Mouse (Mus musculus) embryo, embryonic 11 days (tissue): ENCODE measurements around the gene Adprhl1.

Experiments
- DNase-seq: peaks from one replicate; pipeline ENCODE4 v3.0.0-alpha.2; 2015

The Adprhl1 gene

DNA sequence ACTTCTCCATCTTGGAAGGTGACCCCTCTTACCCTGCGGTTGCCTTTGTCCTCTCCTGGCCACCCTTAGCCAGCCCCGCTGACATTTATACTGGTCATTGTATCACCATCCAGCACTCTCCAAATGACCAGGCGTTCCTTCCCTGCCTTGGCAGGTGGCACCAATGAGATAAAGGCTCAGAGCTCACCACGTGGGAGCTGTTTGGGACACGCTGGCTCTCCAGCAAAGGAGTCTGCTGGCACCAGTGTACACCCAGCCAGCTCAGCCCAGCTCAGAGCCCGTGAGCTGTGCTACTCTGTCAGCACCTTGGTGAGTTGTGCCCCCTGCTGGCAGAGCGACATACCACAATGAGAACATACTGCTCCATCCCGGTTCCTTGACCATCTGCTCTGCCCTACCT lies at the start of gene Adprhl1:
Adprhl1 (minus strand) TSS at position 144 of the 400 bp plus-strand sequence.
- DNase-seq, result peak; percentile 78

- DNase-seq, result no peak
Measured at GRCm38 (mm10) chr8:13301036-13301435, 47.1 kb upstream of the Adprhl1 start.

DNA sequence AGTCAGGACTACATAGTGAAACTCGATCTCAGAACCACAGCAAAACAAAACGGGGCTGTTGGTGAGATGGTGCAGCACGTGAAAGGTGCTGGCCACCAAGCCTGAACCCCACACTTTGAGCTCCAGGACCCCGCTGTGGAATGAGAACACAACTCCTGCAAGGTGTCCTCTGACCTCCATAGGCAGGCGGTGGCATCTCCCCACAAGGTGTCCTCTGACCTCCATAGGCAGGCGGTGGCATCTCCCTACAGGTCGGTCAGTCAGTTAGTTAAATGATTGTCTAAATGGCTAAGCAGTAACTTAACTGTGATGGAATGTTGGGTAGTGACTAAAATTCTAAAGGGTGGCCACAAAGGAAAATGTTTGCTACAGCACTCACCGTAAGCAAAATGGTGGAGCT lies 45.6 kb upstream of the Adprhl1 start:
- DNase-seq, result no peak

GRCm38 (mm10) chr8:13293677-13294470 lies 39.9 kb upstream of the Adprhl1 start:
- DNase-seq, result no peak

GRCm38 (mm10) chr8:13292364-13292763 lies 38.4 kb upstream of the Adprhl1 start:
- peak; percentile 74 for DNase-seq

- no peak for DNase-seq
Measured at GRCm38 (mm10) chr8:13288646-13289045, 34.7 kb upstream of the Adprhl1 start.

- DNase-seq, result peak; percentile 98
Measured at GRCm38 (mm10) chr8:13287692-13288623, 34.0 kb upstream of the Adprhl1 start, which contains the start of the genes Dcun1d2 and Tmco3. Gene Dcun1d2 (minus strand): TSS chr8:13288131. Gene Tmco3 (plus strand): TSS chr8:13288190.

- DNase-seq, result peak; percentile 88
Measured at GRCm38 (mm10) chr8:13287304-13287691, 33.3 kb upstream of the Adprhl1 start.

DNA sequence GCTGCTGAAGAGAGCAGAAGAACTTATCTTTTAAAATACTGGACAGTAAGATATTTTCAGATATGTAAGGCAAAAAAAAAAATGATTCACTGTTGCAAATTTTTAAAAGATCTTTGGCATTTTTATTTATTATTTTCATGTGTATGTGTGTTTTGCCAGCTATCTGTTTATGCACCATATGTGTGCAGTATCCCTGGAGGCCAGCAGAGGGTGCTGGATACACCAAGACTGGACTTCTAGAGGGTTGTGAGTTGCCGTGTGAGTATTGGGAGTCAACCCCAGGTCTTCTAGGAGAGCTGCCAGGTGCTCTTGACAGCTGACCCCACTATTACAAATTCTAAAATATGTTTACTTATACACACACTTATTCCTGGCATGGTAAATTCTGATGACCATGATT lies 29.2 kb upstream of the Adprhl1 start:
- no peak for DNase-seq

DNA sequence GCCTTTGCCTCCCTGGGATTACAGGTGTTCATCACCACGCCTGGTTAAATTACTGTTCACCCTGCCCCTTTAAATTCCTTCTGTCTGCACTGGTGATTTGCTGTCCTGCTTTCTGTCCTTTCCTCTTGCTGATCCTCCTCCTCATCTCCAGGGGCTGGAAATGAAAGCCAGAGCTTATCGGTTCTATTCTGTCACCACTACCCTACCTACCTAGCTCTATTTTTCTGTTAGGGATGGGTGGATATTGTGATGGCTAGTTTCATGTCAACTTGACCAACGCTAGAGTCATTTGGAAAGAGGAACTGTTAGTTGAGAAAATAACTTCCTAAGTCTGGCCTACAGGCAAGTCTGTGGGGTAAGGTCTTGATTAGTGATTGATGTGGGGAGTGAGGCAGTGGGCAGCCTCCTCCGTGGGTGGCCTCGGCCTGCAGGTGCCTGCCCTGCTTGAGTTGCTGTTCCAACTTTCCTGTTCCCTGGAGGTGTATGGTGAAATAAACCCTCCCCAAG lies 23.0 kb upstream of the Adprhl1 start:
- no peak for DNase-seq

DNA sequence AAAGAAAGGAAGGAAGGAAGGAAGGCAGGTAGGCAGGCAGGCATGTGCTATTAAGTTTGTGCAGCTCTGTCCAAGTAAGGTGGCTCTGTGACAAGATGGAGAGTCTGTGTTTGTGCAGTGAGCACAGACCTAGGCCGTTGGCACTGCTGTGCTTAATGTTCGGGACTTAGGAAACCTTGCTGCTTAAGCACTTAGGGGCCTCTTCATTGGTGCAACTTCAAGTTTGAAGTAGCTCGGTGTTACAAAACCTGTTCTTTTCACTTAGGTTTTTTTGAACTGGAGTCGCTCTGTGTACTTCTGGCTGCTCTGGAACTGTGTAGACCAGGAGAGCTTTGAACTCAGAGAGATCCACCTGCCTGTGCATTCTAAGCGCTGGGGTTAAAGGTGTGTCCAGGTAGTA lies 18.9 kb upstream of the Adprhl1 start:
- DNase-seq, result no peak

- no peak for DNase-seq
Measured at GRCm38 (mm10) chr8:13267566-13267965, 13.6 kb upstream of the Adprhl1 start.

- DNase-seq, result no peak
Measured at GRCm38 (mm10) chr8:13263376-13263775, 9.4 kb upstream of the Adprhl1 start.

DNA sequence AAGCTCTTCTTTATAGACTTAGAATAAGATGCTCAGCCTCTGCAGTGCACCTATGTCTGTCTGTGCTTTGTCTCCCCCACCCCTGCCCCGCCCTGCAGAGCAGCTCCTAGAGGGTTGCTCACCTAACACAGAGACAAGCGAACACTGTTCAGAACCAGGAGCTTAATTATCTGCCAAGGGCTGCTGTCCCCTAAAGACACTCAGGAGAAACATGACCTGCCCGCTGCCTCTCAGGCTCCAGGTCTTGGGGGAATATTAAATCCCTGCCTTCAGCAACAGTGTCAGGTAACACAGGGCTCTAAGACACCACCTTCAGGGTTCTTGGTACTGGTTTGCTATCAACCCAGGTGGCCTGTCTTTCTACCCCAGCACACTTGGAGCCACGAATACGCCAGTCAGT lies 549 bp downstream of the Adprhl1 start:
- no peak for DNase-seq

GRCm38 (mm10) chr8:13252837-13253236 lies 1.1 kb downstream of the Adprhl1 start:
- DNase-seq, result no peak

GRCm38 (mm10) chr8:13244343-13244880 lies 9.6 kb downstream of the Adprhl1 start:
- no peak for DNase-seq

- DNase-seq, result no peak
Measured at GRCm38 (mm10) chr8:13242985-13243870, 10.7 kb downstream of the Adprhl1 start.

DNA sequence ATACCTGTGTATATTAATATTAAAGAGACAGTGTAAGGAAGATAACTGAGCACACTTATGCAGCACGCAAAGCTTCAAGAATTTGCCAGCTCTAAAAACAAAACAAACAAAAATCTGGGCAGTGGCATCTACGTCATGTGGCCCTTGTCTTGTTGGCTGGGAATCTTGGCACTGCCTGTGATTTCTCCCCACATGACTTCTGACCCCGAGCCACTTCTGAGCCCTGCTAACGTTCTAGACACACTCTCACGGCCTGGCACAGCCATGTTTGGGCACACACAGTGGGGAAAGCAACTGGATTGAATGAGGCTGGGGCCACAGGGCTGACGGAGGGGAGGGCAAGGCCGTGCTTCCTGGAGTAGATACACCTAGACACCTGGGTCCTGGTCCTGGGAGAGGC lies 13.3 kb downstream of the Adprhl1 start:
- no peak for DNase-seq

DNA sequence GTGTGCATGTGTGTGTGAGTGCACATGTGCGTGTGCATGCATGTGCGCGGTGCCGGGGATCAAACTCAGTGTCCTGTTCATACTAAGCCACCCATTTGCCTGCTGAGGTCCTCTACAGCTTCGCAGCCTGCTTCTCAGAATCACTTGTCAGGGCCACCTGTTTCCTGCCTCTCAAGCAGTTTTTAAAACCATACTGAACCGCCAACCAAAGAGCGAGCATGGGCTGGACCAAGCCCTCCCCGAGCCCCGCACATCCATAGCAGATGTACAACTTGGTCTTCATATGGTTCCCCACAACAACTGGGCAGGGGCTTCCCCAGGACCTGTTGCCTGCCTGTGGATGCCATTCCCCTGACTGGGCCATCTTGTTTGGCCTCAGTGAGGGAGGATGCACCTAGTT lies 13.9 kb downstream of the Adprhl1 start:
- no peak for DNase-seq

DNA sequence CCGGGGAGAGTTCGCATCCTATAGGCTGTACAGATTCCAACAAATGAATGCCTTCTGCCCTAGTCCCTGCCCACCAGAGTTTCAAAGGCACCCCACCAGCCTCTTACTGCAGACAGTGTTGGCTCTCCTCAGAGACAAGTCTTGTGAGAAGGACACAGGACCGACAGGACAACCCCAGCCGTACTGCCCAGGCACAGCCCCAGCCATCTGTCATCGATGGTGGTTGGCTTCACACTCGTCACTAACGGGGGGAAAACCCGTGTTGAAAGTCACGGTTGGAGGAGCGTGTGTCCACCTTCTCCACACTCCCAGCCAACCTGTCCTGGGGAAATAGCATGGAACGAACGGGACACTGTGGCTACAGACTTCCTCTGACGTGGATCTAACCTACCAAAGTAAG lies 19.2 kb downstream of the Adprhl1 start:
- no peak for DNase-seq

DNA sequence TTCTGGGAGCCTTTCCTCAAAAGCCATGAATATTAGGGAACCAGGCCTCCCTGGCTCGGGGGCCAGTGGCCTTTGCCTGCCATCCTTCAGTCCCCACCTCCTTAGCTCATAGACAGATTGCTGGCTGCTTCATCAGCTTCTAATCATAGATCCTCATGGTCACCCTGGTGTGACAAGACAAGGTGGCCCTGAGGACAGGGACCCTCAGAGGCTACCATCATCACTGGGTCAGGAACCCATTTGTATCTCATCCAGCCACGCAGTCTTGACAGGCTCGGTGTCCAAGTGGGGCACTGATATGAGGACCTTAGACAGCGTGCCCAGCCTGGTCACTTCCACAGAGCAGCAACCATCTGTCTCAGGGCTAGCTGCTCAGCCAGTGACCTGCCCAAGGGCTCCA lies 23.5 kb downstream of the Adprhl1 start:
- no peak for DNase-seq

DNA sequence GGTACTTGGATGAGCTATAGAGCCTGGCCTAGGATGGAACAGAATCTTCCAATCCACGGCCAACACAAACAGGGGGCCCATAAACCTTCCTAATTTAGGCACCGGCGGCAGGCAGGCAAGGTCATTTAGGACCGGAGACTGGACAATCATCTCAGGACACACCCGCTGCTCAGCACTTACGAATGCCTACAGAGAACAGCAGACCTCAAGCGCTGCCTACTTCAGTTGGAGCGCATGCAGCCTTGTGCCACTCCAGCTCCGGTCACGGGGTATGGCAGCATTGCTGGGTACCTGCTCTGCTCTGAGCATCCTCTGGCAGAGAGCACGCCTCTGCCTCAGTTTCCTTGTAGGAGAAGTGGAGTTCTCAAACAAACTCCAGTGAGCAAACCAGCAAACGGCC lies 24.2 kb downstream of the Adprhl1 start:
- no peak for DNase-seq
